Comparison of ENCODE assay signal across 1 mouse cellular context in genomic region chr5:110107581-110108304, GRCm38 (mm10).
TF ChIP-seq lines count a peak whose summit lies in the region.

Gene Gtpbp6, minus strand, starts transcription at chr5:110108197.

TF ChIP-seq in MEL, 35 proteins besides CTCF, POLR2A, EP300 and RAD21 (continued from another document):
- no peak for TF ChIP-seq GABPA (IDR thresholded peaks at IDR 0.05; ENCODE audit: low read depth, low read length)
